ENCODE assay signal across 35 mouse cellular contexts in the genomic region with DNA sequence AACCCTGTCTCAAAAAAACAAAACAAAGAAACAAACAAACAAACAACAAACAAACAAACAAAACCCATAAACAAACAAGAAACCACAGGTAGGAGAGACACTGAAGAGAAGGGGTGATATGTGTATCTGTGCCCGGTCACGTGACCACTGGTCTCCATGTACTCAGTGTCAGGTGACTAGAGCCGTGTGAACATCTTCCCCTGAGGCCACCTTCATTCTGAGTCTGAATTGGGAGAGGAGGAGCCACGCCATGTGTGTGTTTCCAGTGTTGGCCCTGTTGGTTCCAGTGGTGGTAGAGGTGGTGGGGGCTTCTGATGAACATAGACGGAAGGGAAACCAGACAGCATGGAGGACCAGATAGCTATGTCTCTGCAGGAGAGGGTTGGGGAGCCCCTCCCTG.
"Had no signal": no experiment of that assay in that cellular context is flagged by ENCODE, and none has a peak within 500 bp of the region (broad histone marks: within the 10 kb centered on the region; RNA-seq: fewer than 3 reads in every experiment).

No protein-coding gene starts in this region.

- DNase-seq: heart, postnatal 10 days; heart, postnatal 14 days; heart, postnatal 36 days; heart, postnatal 4 days; kidney, adult 11 months; kidney, adult 18-20 months; kidney, adult 2 months; kidney, adult 8-10 months; kidney, adult 9 months; kidney, postnatal 10 days; kidney, postnatal 14 days; kidney, postnatal 25 days; kidney, postnatal 36 days; kidney, postnatal 4 days; layer of hippocampus, adult 9-11 months; layer of hippocampus, postnatal 36 days had no signal

- H3K36me3 ChIP-seq: heart, embryonic 15.5 days; hindbrain, embryonic 12.5 days; hindbrain, embryonic 13.5 days; hindbrain, embryonic 15.5 days; intestine, embryonic 15.5 days had no signal

- ATAC-seq: hindbrain, embryonic 16.5 days; hindbrain, postnatal 0 days; inflammation-experienced regulatory T-cells, adult 6 months; intestine, embryonic 15.5 days; intestine, embryonic 16.5 days; intestine, postnatal 0 days had no signal

- H3K4me1 ChIP-seq: heart, embryonic 10.5 days; heart, embryonic 12.5 days; intestine, embryonic 15.5 days; kidney, embryonic 15.5 days had no signal

- H3K9ac ChIP-seq: heart, embryonic 12.5 days; heart, embryonic 13.5 days; heart, embryonic 15.5 days; hindbrain, embryonic 12.5 days; hindbrain, embryonic 13.5 days; hindbrain, embryonic 14.5 days; hindbrain, embryonic 15.5 days; intestine, embryonic 15.5 days; kidney, embryonic 15.5 days had no signal

- H3K4me3 ChIP-seq: heart, embryonic 10.5 days; heart, embryonic 12.5 days; heart, embryonic 13.5 days; heart, embryonic 15.5 days; hindbrain, embryonic 10.5 days; hindbrain, embryonic 12.5 days; hindbrain, embryonic 13.5 days; hindbrain, embryonic 15.5 days; intestine, embryonic 15.5 days; kidney, embryonic 15.5 days; layer of hippocampus, adult 2 months had no signal

- H3K27me3 ChIP-seq: heart, embryonic 12.5 days; heart, embryonic 13.5 days; heart, embryonic 15.5 days; hindbrain, embryonic 12.5 days; hindbrain, embryonic 15.5 days; intestine, embryonic 15.5 days; kidney, embryonic 15.5 days had no signal

- H3K9me3 ChIP-seq: heart, embryonic 10.5 days; heart, embryonic 15.5 days; hindbrain, embryonic 15.5 days; intestine, embryonic 15.5 days had no signal

- H3K4me2 ChIP-seq: heart, embryonic 11.5 days; heart, embryonic 12.5 days; heart, embryonic 13.5 days; heart, embryonic 15.5 days; hindbrain, embryonic 12.5 days; hindbrain, embryonic 13.5 days; hindbrain, embryonic 14.5 days; hindbrain, embryonic 15.5 days; intestine, embryonic 15.5 days; kidney, embryonic 15.5 days had no signal

- H3K27ac ChIP-seq: heart, embryonic 10.5 days; heart, embryonic 13.5 days; heart, embryonic 15.5 days; hindbrain, embryonic 10.5 days; hindbrain, embryonic 12.5 days; hindbrain, embryonic 13.5 days; hindbrain, embryonic 14.5 days; hindbrain, embryonic 15.5 days; hindbrain, postnatal 0 days; intestine, embryonic 15.5 days; kidney, embryonic 15.5 days; kidney, postnatal 0 days; layer of hippocampus, adult 2 months had no signal
